Mouse (Mus musculus): ENCODE measurements around the gene Srms. TPM values are rescaled to one million over a fixed set of nuclear protein-coding genes. Genes with fewer than 3 reads are reported as not detected.

Srms gene
- total RNA-seq, 1 experiment from 2014 or later: not detected

Other genes starting within 250 kb of the Srms start
- gene Arfgap1, start 246.0 kb downstream of the Srms start, total RNA-seq (2017): 27.6 and 44.8 TPM in 2 replicates
- gene Col20a1, start 226.7 kb downstream of the Srms start, total RNA-seq (2017): 0.45 TPM in 1 of 2 replicates, not detected in the other
- gene Chrna4, start 169.6 kb downstream of the Srms start, total RNA-seq (2017): not detected in 2 replicates
- not detected in 2 replicates for gene Kcnq2, start 77.9 kb downstream of the Srms start, total RNA-seq (2017)
- not detected in 2 replicates for gene Eef1a2, start 56.2 kb downstream of the Srms start, total RNA-seq (2017)
- 128 and 168 TPM in 2 replicates for gene Ppdpf, start 25.9 kb downstream of the Srms start, total RNA-seq (2017)
- gene Ptk6, start 10.4 kb downstream of the Srms start, total RNA-seq (2017): not detected in 2 replicates
- 0.63 TPM in 1 of 2 replicates, not detected in the other for gene Fndc11, start 6.8 kb upstream of the Srms start, total RNA-seq (2017)
- gene Helz2, start 28.8 kb upstream of the Srms start, total RNA-seq (2017): 12.4 and 16.3 TPM in 2 replicates
- gene Gmeb2, start 74.8 kb upstream of the Srms start, total RNA-seq (2017): 14.8 and 16.9 TPM in 2 replicates
- not detected in 2 replicates for gene Stmn3, start 101.3 kb upstream of the Srms start, total RNA-seq (2017)
- gene Rtel1, start 106.6 kb upstream of the Srms start, total RNA-seq (2017): 46.8 and 56.7 TPM in 2 replicates
- 48.8 and 55.8 TPM in 2 replicates for gene Zgpat, start 151.7 kb upstream of the Srms start, total RNA-seq (2017)
- 54.9 and 75.9 TPM in 2 replicates for gene Arfrp1, start 152.2 kb upstream of the Srms start, total RNA-seq (2017)
- 32.4 and 36.1 TPM in 2 replicates for gene Lime1, start 166.9 kb upstream of the Srms start, total RNA-seq (2017)
- gene Zbtb46, start 246.2 kb upstream of the Srms start, total RNA-seq (2017): 1.3 and 6.0 TPM in 2 replicates